Mouse (Mus musculus) forebrain, embryonic 13.5 days (tissue): ENCODE measurements around the gene Rasl11a. TPM values are rescaled to one million over a fixed set of nuclear protein-coding genes. Genes with fewer than 3 reads are reported as not detected.

Experiments used
- ATAC-seq: fragments of 200-750 bp; cut with Nextera tagmentation; 2 replicates; pipeline ENCODE4 v1.8.0; 2017
- H3K27ac ChIP-seq: fragments of 300-500 bp; sonication (generic); 2 replicates; pipeline ENCODE4 v1.5.1; 2015; ENCODE audit warnings: inconsistent platforms, mild to moderate bottlenecking, moderate library complexity
- H3K27me3 ChIP-seq: fragments of 300-500 bp; sonication (generic); 2 replicates; pipeline ENCODE4 v1.6.1; 2015; ENCODE audit warnings: mild to moderate bottlenecking, inconsistent platforms
- H3K36me3 ChIP-seq: fragments of 300-500 bp; sonication (generic); 2 replicates; pipeline ENCODE4 v1.6.1; 2015; ENCODE audit warnings: mild to moderate bottlenecking, inconsistent platforms; ENCODE audit not compliant: poor library complexity, severe bottlenecking
- H3K4me1 ChIP-seq: fragments of 300-500 bp; sonication (generic); 2 replicates; pipeline ENCODE4 v1.6.1; 2015; ENCODE audit warnings: inconsistent platforms
- H3K4me2 ChIP-seq: fragments of 300-500 bp; sonication (generic); 2 replicates; pipeline ENCODE4 v1.6.1; 2015; ENCODE audit warnings: inconsistent platforms, mild to moderate bottlenecking, moderate library complexity
- H3K4me3 ChIP-seq: fragments of 300-500 bp; sonication (generic); 2 replicates; pipeline ENCODE4 v1.5.1; 2015; ENCODE audit warnings: mild to moderate bottlenecking, inconsistent platforms
- H3K9ac ChIP-seq: fragments of 300-500 bp; sonication (generic); 2 replicates; pipeline ENCODE4 v1.6.1; 2015; ENCODE audit warnings: mild to moderate bottlenecking, inconsistent platforms
- H3K9me3 ChIP-seq: fragments of 300-500 bp; sonication (generic); replicated peaks from 2 replicates; pipeline ENCODE4 v1.6.1; 2016; ENCODE audit warnings: inconsistent platforms
- WGBS: fragments of 180-500 bp; shearing (Covaris S2); methylation state at CpG from one replicate; pipeline ENCODE4 v1.1.7; 2015; 5-methylcytosine and 5-hydroxymethylcytosine counted together
- polyA plus RNA-seq: library from polyadenylated mRNA; unstranded; fragments of >200 nt; fragmentation: Nextera tagmentation; extraction: Ambion mirVana; gene quantifications from 2 replicates; pipeline ENCODE4 v1.2.1, GENCODE M21; 2015

The Rasl11a gene
- polyA plus RNA-seq, 1 experiment from 2014 or later = 17.8 TPM

GRCm38 (mm10) chr5:146848936-146849582, 4.2 kb downstream of the Rasl11a start:
- WGBS = 86% methylated on average over 4 of the region's 4 CpGs
- Histone ChIP-seq H3K4me1 (peaks cover 18% of the 10 kb centered on the region), H3K27ac (no peak overlapping the region), H3K9ac (no peak overlapping the region), H3K36me3 (no peaks in the 10 kb centered on the region), H3K4me2 (no peak overlapping the region), H3K9me3 (no peaks in the 10 kb centered on the region), H3K4me3 (no peak overlapping the region), H3K27me3 (no peaks in the 10 kb centered on the region)
- ATAC-seq = no peak

- no peaks in the 10 kb centered on the region for H3K4me1 ChIP-seq
- no peak for ATAC-seq
- no peak overlapping the region for H3K4me3 ChIP-seq
- no peaks in the 10 kb centered on the region for H3K36me3 ChIP-seq
- WGBS = 90% methylated on average over 3 of the region's 3 CpGs
- H3K9ac ChIP-seq = no peak overlapping the region
- no peak overlapping the region for H3K4me2 ChIP-seq
- no peaks in the 10 kb centered on the region for H3K27me3 ChIP-seq
- H3K9me3 ChIP-seq = 0 out of 2 replicates have a peak, but pooled peaks cover 5% of the 10 kb centered on the region
- no peak overlapping the region for H3K27ac ChIP-seq
Measured at GRCm38 (mm10) chr5:146856106-146856505, 11.2 kb downstream of the Rasl11a start.

GRCm38 (mm10) chr5:146857620-146858019, 12.7 kb downstream of the Rasl11a start:
- Histone ChIP-seq H3K36me3 (no peaks in the 10 kb centered on the region), H3K4me3 (no peak overlapping the region), H3K4me1 (no peaks in the 10 kb centered on the region), H3K27ac (no peak overlapping the region), H3K27me3 (no peaks in the 10 kb centered on the region), H3K9ac (no peak overlapping the region), H3K9me3 (0 out of 2 replicates have a peak, but pooled peaks cover 5% of the 10 kb centered on the region), H3K4me2 (no peak overlapping the region)
- WGBS = 89% methylated on average over 8 of the region's 8 CpGs
- no peak for ATAC-seq

- Histone ChIP-seq H3K4me1 (no peaks in the 10 kb centered on the region), H3K36me3 (no peaks in the 10 kb centered on the region), H3K9me3 (0 out of 2 replicates have a peak, but pooled peaks cover 5% of the 10 kb centered on the region), H3K4me2 (no peak overlapping the region), H3K27ac (no peak overlapping the region; the same call in 1 of the 2 replicates), H3K27me3 (no peaks in the 10 kb centered on the region), H3K9ac (no peak overlapping the region), H3K4me3 (no peak overlapping the region)
- ATAC-seq = no peak
- WGBS = 87% methylated on average over 9 of the region's 9 CpGs
Measured at GRCm38 (mm10) chr5:146858772-146859171, 13.9 kb downstream of the Rasl11a start.

- Histone ChIP-seq H3K9ac (no peak overlapping the region), H3K4me3 (no peak overlapping the region), H3K9me3 (0 out of 2 replicates have a peak, but pooled peaks cover 5% of the 10 kb centered on the region), H3K27me3 (no peaks in the 10 kb centered on the region), H3K36me3 (no peaks in the 10 kb centered on the region), H3K4me2 (no peak overlapping the region), H3K27ac (no peak overlapping the region), H3K4me1 (no peaks in the 10 kb centered on the region)
- no peak for ATAC-seq
- WGBS = 69% methylated on average over 8 of the region's 8 CpGs
Measured at GRCm38 (mm10) chr5:146859246-146859645, 14.4 kb downstream of the Rasl11a start.

GRCm38 (mm10) chr5:146860222-146860998, 15.5 kb downstream of the Rasl11a start:
- H3K9ac ChIP-seq = no peak overlapping the region
- H3K9me3 ChIP-seq = peaks cover 5% of the 10 kb centered on the region; the same call in 1 of the 2 replicates
- 84% methylated on average over 18 of the region's 18 CpGs for WGBS
- no peaks in the 10 kb centered on the region for H3K27me3 ChIP-seq
- H3K36me3 ChIP-seq = no peaks in the 10 kb centered on the region
- ATAC-seq = no peak
- no peak overlapping the region for H3K4me2 ChIP-seq
- H3K4me3 ChIP-seq = no peak overlapping the region
- no peaks in the 10 kb centered on the region for H3K4me1 ChIP-seq
- H3K27ac ChIP-seq = no peak overlapping the region

- H3K9ac ChIP-seq = no peak overlapping the region
- 56% methylated on average over 7 of the region's 7 CpGs for WGBS
- H3K9me3 ChIP-seq = no peaks in the 10 kb centered on the region; the same call in 1 of the 2 replicates
- H3K36me3 ChIP-seq = no peaks in the 10 kb centered on the region
- H3K27ac ChIP-seq = no peak overlapping the region
- no peak overlapping the region for H3K4me3 ChIP-seq
- no peak overlapping the region for H3K4me2 ChIP-seq
- H3K4me1 ChIP-seq = no peaks in the 10 kb centered on the region
- H3K27me3 ChIP-seq = no peaks in the 10 kb centered on the region
- no peak for ATAC-seq
Measured at GRCm38 (mm10) chr5:146861588-146861987, 16.7 kb downstream of the Rasl11a start.

- Histone ChIP-seq H3K9ac (no peak overlapping the region), H3K27me3 (no peaks in the 10 kb centered on the region), H3K4me2 (no peak overlapping the region), H3K36me3 (no peaks in the 10 kb centered on the region), H3K9me3 (no peaks in the 10 kb centered on the region; the same call in 1 of the 2 replicates), H3K4me1 (0 out of 2 replicates have a peak, but pooled peaks cover 5% of the 10 kb centered on the region), H3K27ac (no peak overlapping the region), H3K4me3 (no peak overlapping the region)
- no peak for ATAC-seq
- 87% methylated on average over 4 of the region's 4 CpGs for WGBS
Measured at GRCm38 (mm10) chr5:146865511-146865910, 20.6 kb downstream of the Rasl11a start.

- H3K9me3 ChIP-seq = no peaks in the 10 kb centered on the region; the same call in 1 of the 2 replicates
- WGBS = 93% methylated on average over 2 of the region's 2 CpGs
- H3K4me2 ChIP-seq = no peak overlapping the region
- H3K36me3 ChIP-seq = no peaks in the 10 kb centered on the region
- H3K4me1 ChIP-seq = 0 out of 2 replicates have a peak, but pooled peaks cover 5% of the 10 kb centered on the region
- H3K4me3 ChIP-seq = no peak overlapping the region
- no peak overlapping the region for H3K27ac ChIP-seq
- H3K27me3 ChIP-seq = no peaks in the 10 kb centered on the region
- ATAC-seq = no peak
- no peak overlapping the region for H3K9ac ChIP-seq
Measured at GRCm38 (mm10) chr5:146866277-146866676, 21.4 kb downstream of the Rasl11a start.

- Histone ChIP-seq H3K36me3 (no peaks in the 10 kb centered on the region), H3K4me3 (peak overlapping the region; percentile 18), H3K27me3 (no peaks in the 10 kb centered on the region), H3K9ac (peak overlapping the region; percentile 48), H3K9me3 (no peaks in the 10 kb centered on the region; the same call in 1 of the 2 replicates), H3K4me1 (0 out of 2 replicates have a peak, but pooled peaks cover 5% of the 10 kb centered on the region), H3K27ac (no peak overlapping the region), H3K4me2 (peak overlapping the region; percentile 53)
- 5% methylated on average over 19 of the region's 19 CpGs for WGBS
- ATAC-seq = peak; percentile 55; the same call in 1 of the 2 replicates
Measured at GRCm38 (mm10) chr5:146867246-146867945, 22.5 kb downstream of the Rasl11a start.

- Histone ChIP-seq H3K4me2 (0 out of 2 replicates have a peak overlapping the region, but pooled peaks have one; percentile 53), H3K27ac (no peak overlapping the region)
Measured at GRCm38 (mm10) chr5:146867946-146868314, 23.1 kb downstream of the Rasl11a start.

More at GRCm38 (mm10) chr5:146867946-146868314, 23.1 kb downstream of the Rasl11a start:
- ATAC-seq = no peak
- Histone ChIP-seq H3K9ac (no peak overlapping the region), H3K36me3 (no peaks in the 10 kb centered on the region), H3K27me3 (no peaks in the 10 kb centered on the region), H3K9me3 (no peaks in the 10 kb centered on the region; the same call in 1 of the 2 replicates), H3K4me3 (no peak overlapping the region), H3K4me1 (0 out of 2 replicates have a peak, but pooled peaks cover 5% of the 10 kb centered on the region)
- 13% methylated on average over 4 of the region's 4 CpGs for WGBS
